Mouse (Mus musculus): ENCODE results near the gene Katnb1. TPM values are rescaled to one million over a fixed set of nuclear protein-coding genes. Genes with fewer than 3 reads are reported as not detected.

Gene Katnb1
- polyA plus RNA-seq, 1 experiment from 2014 or later: 24.8 TPM

DNA sequence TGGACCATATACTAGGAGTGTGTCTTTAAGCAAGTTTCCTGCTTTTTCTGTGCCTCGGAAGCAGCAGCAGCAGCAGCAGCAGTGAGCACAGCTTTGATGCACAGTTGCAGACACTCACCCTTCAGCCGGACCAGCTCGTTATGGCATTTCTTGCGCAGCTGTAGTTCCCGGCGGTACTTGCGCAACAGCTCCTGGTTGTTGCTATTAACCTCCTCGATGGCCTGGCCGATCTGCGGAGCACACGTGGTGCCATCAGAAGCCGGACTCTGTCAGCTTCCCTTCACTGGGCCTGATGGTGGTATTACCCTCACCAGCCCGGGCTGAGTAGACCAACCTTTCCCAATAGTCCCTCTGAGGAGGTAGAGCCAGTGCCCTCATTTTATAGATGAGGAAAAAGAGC is 26.3 kb downstream of the Katnb1 start:
- H3K9me3 ChIP-seq (ENCODE audit: control insufficient read depth, low read length): no peaks in the 10 kb centered on the region
- H3K4me3 ChIP-seq (ENCODE audit: low read depth, low read length): no peak overlapping the region
- H3K9ac ChIP-seq (ENCODE audit: low read depth, low read length): no peak overlapping the region
- H3K27me3 ChIP-seq (ENCODE audit: control insufficient read depth, insufficient read depth, low read length): no peaks in the 10 kb centered on the region
- 87% methylated on average over 13 of the region's 13 CpGs for WGBS
- H3K36me3 ChIP-seq (ENCODE audit: control insufficient read depth, insufficient read depth, low read length): no peaks in the 10 kb centered on the region
- no peak for DNase-seq (ENCODE audit: low spot score)
- no peak overlapping the region for H3K27ac ChIP-seq (ENCODE audit: low read depth, low read length)
- H3K4me2 ChIP-seq (replicated peaks; ENCODE audit: low read depth, low read length): no peak overlapping the region
- H3K4me1 ChIP-seq (replicated peaks; ENCODE audit: control insufficient read depth, insufficient read depth, low read length): no peaks in the 10 kb centered on the region
- no peak for ATAC-seq (ENCODE audit: low FRiP score)

DNA sequence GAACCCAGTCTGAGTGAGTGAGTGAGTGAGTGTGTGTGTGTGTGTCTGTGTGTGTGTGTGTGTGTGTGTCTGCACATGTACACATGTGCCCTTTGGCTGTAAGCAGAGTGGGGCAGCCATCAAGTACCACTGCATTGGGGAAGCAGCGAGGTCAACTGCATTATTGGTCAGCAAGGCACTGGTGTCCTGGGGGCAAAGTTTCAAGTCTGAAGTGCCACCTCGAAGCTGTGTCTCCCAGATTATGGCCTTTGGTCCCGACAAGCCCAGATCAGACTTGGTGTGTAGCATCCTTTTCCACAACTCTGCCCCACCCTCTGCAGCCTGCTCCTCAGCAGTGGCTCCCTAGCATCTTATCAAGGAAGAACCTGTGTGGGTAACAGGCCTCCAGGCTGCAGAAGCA is 31.6 kb downstream of the Katnb1 start:
- DNase-seq (ENCODE audit: low spot score): no peak
- WGBS: 93% methylated on average over 3 of the region's 3 CpGs

DNA sequence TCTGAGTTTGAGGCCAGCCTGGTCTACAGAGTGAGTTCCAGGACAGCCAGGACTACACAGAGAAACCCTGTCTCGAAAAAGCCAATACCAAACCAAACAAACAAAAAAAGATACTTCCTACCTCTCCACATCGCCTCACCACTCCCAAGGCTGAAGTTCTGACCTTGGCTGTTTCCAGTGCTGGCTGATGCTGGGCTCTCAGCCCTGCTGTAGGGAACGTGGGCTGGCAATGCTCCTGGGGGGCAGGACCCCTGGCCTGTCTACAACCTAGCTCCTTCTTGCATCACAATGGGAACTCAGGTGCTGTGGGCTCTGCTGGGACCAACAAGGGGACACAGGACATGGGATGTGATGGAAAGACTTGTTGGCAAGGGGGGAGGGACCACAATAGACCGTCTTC is 32.1 kb downstream of the Katnb1 start:
- H3K4me2 ChIP-seq (replicated peaks; ENCODE audit: low read depth, low read length): no peak overlapping the region
- no peaks in the 10 kb centered on the region for H3K9me3 ChIP-seq (ENCODE audit: control insufficient read depth, low read length)
- WGBS: 75% methylated on average over 4 of the region's 4 CpGs
- ATAC-seq (ENCODE audit: low FRiP score) (no peak), DNase-seq (ENCODE audit: low spot score) (no peak)
- H3K27ac ChIP-seq (ENCODE audit: low read depth, low read length): no peak overlapping the region
- no peaks in the 10 kb centered on the region for H3K27me3 ChIP-seq (ENCODE audit: control insufficient read depth, insufficient read depth, low read length)
- no peak overlapping the region for H3K4me3 ChIP-seq (ENCODE audit: low read depth, low read length)
- no peaks in the 10 kb centered on the region for H3K36me3 ChIP-seq (ENCODE audit: control insufficient read depth, insufficient read depth, low read length)
- no peak overlapping the region for H3K9ac ChIP-seq (ENCODE audit: low read depth, low read length)
- no peaks in the 10 kb centered on the region for H3K4me1 ChIP-seq (replicated peaks; ENCODE audit: control insufficient read depth, insufficient read depth, low read length)

More for the DNA sequence above, 31.6 kb downstream of the Katnb1 start:
- no peaks in the 10 kb centered on the region for H3K9me3 ChIP-seq (ENCODE audit: control insufficient read depth, low read length)
- H3K27me3 ChIP-seq (ENCODE audit: control insufficient read depth, insufficient read depth, low read length): no peaks in the 10 kb centered on the region
- no peak overlapping the region for H3K27ac ChIP-seq (ENCODE audit: low read depth, low read length)
- no peak overlapping the region for H3K9ac ChIP-seq (ENCODE audit: low read depth, low read length)
- no peak overlapping the region for H3K4me3 ChIP-seq (ENCODE audit: low read depth, low read length)
- ATAC-seq (ENCODE audit: low FRiP score): no peak
- H3K4me2 ChIP-seq (replicated peaks; ENCODE audit: low read depth, low read length): no peak overlapping the region
- H3K4me1 ChIP-seq (replicated peaks; ENCODE audit: control insufficient read depth, insufficient read depth, low read length): no peaks in the 10 kb centered on the region
- H3K36me3 ChIP-seq (ENCODE audit: control insufficient read depth, insufficient read depth, low read length): no peaks in the 10 kb centered on the region

DNA sequence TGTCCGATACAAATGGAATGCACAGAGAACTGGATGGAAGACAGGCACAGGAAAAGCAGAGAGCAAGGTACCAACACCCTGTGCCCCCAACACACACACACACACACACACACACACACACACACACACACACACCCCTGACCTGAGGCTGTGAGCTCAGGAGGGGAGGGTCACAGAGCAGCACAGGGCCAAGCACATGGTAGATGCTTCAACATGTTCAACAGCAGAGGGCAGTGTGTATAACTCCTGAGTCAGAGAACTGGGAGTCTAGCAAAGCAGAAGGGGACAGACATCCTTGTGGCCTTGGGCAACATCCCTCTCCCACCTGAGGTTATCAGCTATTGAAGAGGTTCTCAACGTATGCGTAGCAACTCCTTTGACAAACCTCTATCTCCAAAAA is 32.8 kb downstream of the Katnb1 start:
- peak; percentile 57; the same call in 1 of the 2 replicates for ATAC-seq (ENCODE audit: low FRiP score)
- Histone ChIP-seq H3K9me3 (ENCODE audit: control insufficient read depth, low read length) (no peaks in the 10 kb centered on the region), H3K36me3 (ENCODE audit: control insufficient read depth, insufficient read depth, low read length) (no peaks in the 10 kb centered on the region), H3K27me3 (ENCODE audit: control insufficient read depth, insufficient read depth, low read length) (no peaks in the 10 kb centered on the region), H3K4me3 (ENCODE audit: low read depth, low read length) (no peak overlapping the region), H3K27ac (ENCODE audit: low read depth, low read length) (no peak overlapping the region), H3K9ac (ENCODE audit: low read depth, low read length) (no peak overlapping the region), H3K4me2 (replicated peaks; ENCODE audit: low read depth, low read length) (no peak overlapping the region), H3K4me1 (replicated peaks; ENCODE audit: control insufficient read depth, insufficient read depth, low read length) (no peaks in the 10 kb centered on the region)
- 73% methylated on average over 3 of the region's 3 CpGs for WGBS
- DNase-seq (ENCODE audit: low spot score): peak; percentile 60

DNA sequence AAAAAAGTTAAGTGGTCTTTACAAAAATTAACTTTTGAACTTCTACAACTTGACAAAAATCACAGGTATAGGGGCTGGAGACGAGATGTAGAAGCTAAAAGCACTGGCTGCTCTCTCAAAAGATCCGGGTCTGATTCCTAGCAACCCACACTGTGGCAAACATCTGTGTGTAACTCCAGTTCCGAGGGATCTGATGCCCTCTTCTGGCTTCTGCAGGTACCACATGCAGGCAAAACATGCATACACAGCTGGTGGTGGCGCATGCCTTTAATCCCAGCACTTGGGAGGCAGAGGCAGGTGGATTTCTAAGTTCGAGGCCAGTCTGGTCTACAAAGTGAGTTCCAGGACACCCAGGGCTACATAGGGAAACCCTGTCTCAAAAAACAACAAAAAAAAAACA is 42.5 kb downstream of the Katnb1 start:
- 89% methylated on average over 5 of the region's 5 CpGs for WGBS
- Histone ChIP-seq H3K27ac (ENCODE audit: low read depth, low read length) (no peak overlapping the region), H3K4me2 (replicated peaks; ENCODE audit: low read depth, low read length) (no peak overlapping the region), H3K4me3 (ENCODE audit: low read depth, low read length) (no peak overlapping the region), H3K4me1 (replicated peaks; ENCODE audit: control insufficient read depth, insufficient read depth, low read length) (no peaks in the 10 kb centered on the region), H3K36me3 (ENCODE audit: control insufficient read depth, insufficient read depth, low read length) (no peaks in the 10 kb centered on the region), H3K27me3 (ENCODE audit: control insufficient read depth, insufficient read depth, low read length) (no peaks in the 10 kb centered on the region), H3K9ac (ENCODE audit: low read depth, low read length) (no peak overlapping the region), H3K9me3 (ENCODE audit: control insufficient read depth, low read length) (no peaks in the 10 kb centered on the region)
- ATAC-seq (ENCODE audit: low FRiP score): no peak
- no peak for DNase-seq (ENCODE audit: low spot score)

DNA sequence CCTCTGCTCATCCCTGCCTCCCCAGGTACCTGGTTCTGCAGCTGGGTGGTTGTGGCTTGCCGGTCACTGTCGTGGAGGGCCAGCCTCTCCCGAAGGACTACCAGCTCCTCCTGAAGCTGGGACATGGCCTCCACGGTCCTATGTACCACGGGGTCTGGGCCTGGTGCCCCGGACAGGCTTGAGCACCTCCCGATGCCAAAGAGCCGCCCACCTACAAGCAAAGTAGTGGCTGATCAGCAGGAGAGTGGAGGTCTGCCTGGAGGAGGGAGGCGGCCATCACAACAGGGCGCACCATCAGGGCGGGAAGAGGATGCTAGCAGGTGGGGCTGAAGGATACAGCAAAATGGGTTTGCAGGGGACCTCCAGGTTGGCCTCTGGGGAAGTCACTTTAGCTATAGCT is 45.5 kb downstream of the Katnb1 start:
- ATAC-seq (ENCODE audit: low FRiP score): no peak
- no peak overlapping the region for H3K9ac ChIP-seq (ENCODE audit: low read depth, low read length)
- H3K9me3 ChIP-seq (ENCODE audit: control insufficient read depth, low read length): no peaks in the 10 kb centered on the region
- no peak overlapping the region for H3K27ac ChIP-seq (ENCODE audit: low read depth, low read length)
- WGBS: 85% methylated on average over 11 of the region's 11 CpGs
- H3K4me1 ChIP-seq (replicated peaks; ENCODE audit: control insufficient read depth, insufficient read depth, low read length): no peaks in the 10 kb centered on the region
- DNase-seq (ENCODE audit: low spot score): no peak
- no peak overlapping the region for H3K4me2 ChIP-seq (replicated peaks; ENCODE audit: low read depth, low read length)
- no peaks in the 10 kb centered on the region for H3K27me3 ChIP-seq (ENCODE audit: control insufficient read depth, insufficient read depth, low read length)
- H3K36me3 ChIP-seq (ENCODE audit: control insufficient read depth, insufficient read depth, low read length): no peaks in the 10 kb centered on the region
- no peak overlapping the region for H3K4me3 ChIP-seq (ENCODE audit: low read depth, low read length)

DNA sequence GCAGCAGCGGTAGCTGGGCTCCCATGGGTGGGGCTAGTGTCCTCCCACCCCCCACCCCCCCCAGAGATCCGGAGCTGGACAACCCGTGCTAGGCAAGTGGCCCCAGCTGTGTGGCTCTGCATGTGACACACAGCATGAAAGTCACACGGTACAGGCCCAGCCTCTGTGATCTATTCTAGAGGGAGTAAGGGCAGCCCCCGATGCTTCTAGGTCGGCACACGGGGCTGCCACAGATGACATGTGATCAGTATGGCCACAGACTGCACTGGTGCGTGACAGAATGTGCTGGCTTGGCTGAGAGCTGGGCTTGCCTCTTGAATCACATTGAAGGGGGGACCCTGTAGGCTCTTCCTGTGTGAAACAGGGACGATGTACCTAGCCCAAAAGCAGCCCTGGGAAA is 46.7 kb downstream of the Katnb1 start:
- H3K4me1 ChIP-seq (replicated peaks; ENCODE audit: control insufficient read depth, insufficient read depth, low read length): no peaks in the 10 kb centered on the region
- H3K9ac ChIP-seq (ENCODE audit: low read depth, low read length): no peak overlapping the region
- H3K4me3 ChIP-seq (ENCODE audit: low read depth, low read length): no peak overlapping the region
- no peaks in the 10 kb centered on the region for H3K36me3 ChIP-seq (ENCODE audit: control insufficient read depth, insufficient read depth, low read length)
- DNase-seq (ENCODE audit: low spot score) (no peak), ATAC-seq (ENCODE audit: low FRiP score) (peak; percentile 67)
- WGBS: 62% methylated on average over 9 of the region's 9 CpGs
- no peaks in the 10 kb centered on the region for H3K27me3 ChIP-seq (ENCODE audit: control insufficient read depth, insufficient read depth, low read length)
- no peak overlapping the region for H3K4me2 ChIP-seq (replicated peaks; ENCODE audit: low read depth, low read length)
- H3K27ac ChIP-seq (ENCODE audit: low read depth, low read length): no peak overlapping the region
- H3K9me3 ChIP-seq (ENCODE audit: control insufficient read depth, low read length): no peaks in the 10 kb centered on the region

DNA sequence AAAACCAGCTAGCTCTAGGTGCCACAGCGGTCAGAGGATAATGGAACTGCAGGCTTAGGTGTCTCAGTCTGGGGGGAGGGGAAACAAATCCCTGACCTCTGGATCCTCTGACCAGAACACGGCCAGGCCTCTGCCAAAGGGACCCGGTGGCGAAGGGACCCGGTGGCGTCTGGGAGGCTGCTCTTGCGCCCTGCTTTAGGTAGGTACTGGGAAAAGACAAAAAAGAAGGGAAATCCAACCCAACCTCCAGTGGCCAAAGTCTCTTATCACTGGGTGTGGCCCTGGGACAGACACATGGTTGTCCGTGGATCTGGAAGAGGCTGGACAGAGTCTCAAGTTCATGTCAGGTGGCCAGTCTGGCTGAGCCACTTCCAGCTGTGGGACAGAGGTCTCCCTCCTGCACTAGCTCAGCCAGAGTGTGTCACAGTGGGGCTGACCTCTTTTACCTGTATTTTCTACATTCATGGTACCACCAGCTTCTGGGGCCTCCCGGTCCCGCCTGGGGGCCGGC is 47.8 kb downstream of the Katnb1 start:
- Histone ChIP-seq H3K4me1 (replicated peaks; ENCODE audit: control insufficient read depth, insufficient read depth, low read length) (no peaks in the 10 kb centered on the region), H3K4me2 (replicated peaks; ENCODE audit: low read depth, low read length) (no peak overlapping the region), H3K4me3 (ENCODE audit: low read depth, low read length) (no peak overlapping the region), H3K27me3 (ENCODE audit: control insufficient read depth, insufficient read depth, low read length) (no peaks in the 10 kb centered on the region), H3K36me3 (ENCODE audit: control insufficient read depth, insufficient read depth, low read length) (no peaks in the 10 kb centered on the region), H3K27ac (ENCODE audit: low read depth, low read length) (no peak overlapping the region), H3K9me3 (ENCODE audit: control insufficient read depth, low read length) (no peaks in the 10 kb centered on the region), H3K9ac (ENCODE audit: low read depth, low read length) (no peak overlapping the region)
- ATAC-seq (ENCODE audit: low FRiP score) (no peak), DNase-seq (ENCODE audit: low spot score) (no peak)
- WGBS: 92% methylated on average over 11 of the region's 11 CpGs

DNA sequence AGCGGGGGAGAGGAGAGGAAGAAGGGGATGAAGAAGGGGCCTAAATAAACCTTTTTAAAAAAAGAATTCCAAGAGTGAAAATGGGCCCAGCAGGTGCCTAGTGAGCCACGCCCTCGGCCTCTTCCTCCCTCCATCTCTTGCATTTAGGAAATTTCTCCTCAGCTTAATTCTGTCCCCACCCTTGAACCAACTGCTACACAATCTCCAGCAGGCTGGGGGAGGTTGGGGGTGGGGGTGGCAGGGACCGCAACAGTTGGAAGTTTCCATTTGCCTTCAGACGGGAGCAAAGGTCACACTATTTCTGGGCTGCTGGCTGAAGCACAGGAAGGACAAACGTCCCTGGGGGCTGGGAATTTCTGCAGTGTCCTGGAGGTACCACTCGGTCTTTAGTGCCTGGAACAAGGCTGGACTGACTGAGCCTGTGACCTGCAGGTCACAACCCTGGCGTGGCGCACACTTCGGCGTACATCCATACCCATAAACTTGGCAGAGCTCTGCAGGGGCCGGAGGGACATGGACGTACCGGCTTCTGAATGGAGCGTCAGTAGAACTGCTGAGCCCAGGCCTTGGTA is 50.1 kb downstream of the Katnb1 start:
- WGBS: 60% methylated on average over 15 of the region's 15 CpGs
- Histone ChIP-seq H3K36me3 (ENCODE audit: control insufficient read depth, insufficient read depth, low read length) (no peaks in the 10 kb centered on the region), H3K27ac (ENCODE audit: low read depth, low read length) (no peak overlapping the region), H3K9ac (ENCODE audit: low read depth, low read length) (no peak overlapping the region), H3K4me1 (replicated peaks; ENCODE audit: control insufficient read depth, insufficient read depth, low read length) (no peaks in the 10 kb centered on the region), H3K4me2 (replicated peaks; ENCODE audit: low read depth, low read length) (no peak overlapping the region), H3K4me3 (ENCODE audit: low read depth, low read length) (no peak overlapping the region), H3K27me3 (ENCODE audit: control insufficient read depth, insufficient read depth, low read length) (no peaks in the 10 kb centered on the region; the same call in 1 of the 2 replicates), H3K9me3 (ENCODE audit: control insufficient read depth, low read length) (no peaks in the 10 kb centered on the region)
- ATAC-seq (ENCODE audit: low FRiP score) (no peak), DNase-seq (ENCODE audit: low spot score) (no peak)

Measured in hindbrain, embryonic 11.5 days (tissue).